Mouse (Mus musculus): Measurements from ENCODE around the gene Mki67.

DNA sequence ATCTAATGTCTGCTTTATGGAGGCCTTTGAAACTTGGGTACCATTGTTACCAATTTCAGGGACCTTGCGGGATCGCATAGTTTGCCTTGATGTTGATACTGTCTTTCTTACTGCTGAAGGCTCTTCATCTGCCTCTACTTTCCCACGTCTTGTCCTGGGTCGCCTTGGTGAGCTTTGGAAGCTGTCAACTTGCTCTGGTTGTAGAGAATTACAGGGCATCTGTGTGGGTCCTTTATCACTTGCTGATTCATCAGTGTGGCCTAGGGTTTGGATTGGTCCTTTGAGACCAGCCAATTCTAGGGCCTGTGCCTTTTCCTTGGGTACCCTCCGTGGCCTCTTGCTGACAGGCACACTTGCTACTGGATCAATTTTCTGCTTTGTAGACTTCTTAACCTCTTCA lies 21.4 kb downstream of the Mki67 start:
- TF ChIP-seq CTCF (IDR thresholded peaks at IDR 0.05; ENCODE audit: insufficient read depth, low read length) (no peak), POLR2A (IDR thresholded peaks at IDR 0.05; ENCODE audit: borderline replicate concordance, extremely low read depth, low read depth, low read length) (no peak)

Data from lung, adult 2 months (tissue).